Mouse (Mus musculus): ENCODE results near the gene Hoxa3.

- TF ChIP-seq CTCF (IDR thresholded peaks at IDR 0.05; ENCODE audit: insufficient read depth, low read length) (no peak), POLR2A (IDR thresholded peaks at IDR 0.05; ENCODE audit: borderline replicate concordance, extremely low read depth, low read depth, low read length) (no peak)
Measured at GRCm38 (mm10) chr6:52217459-52217768, 4.3 kb upstream of the Hoxa3 start.

Measured in lung, adult 2 months (tissue).